Mouse (Mus musculus) heart, postnatal 36 days (tissue): ENCODE results near the gene 2210407C18Rik. TPM values are rescaled to one million over a fixed set of nuclear protein-coding genes. Genes with fewer than 3 reads are reported as not detected.

ENCODE experiments used
- DNase-seq, 2 experiments: peaks; one replicate each; pipeline ENCODE4 v3.0.0; 2021 to 2022
- intact Hi-C: fragments of 180-260 bp; cut with DNase I; formaldehyde crosslinking; loops from one replicate; pipeline ENCODE4 v1.15.1; 2025
- total RNA-seq, 2 experiments: library from RNA; stranded (reverse); gene quantifications; 2 replicates each; pipeline ENCODE4 v1.2.3; 2021

Gene 2210407C18Rik
- total RNA-seq = 10 to 100 TPM in 1 of 2 experiments, 1 to 10 TPM in 1; 7.7 to 15.5 TPM

GRCm38 (mm10) chr11:58615975-58616374 lies at the start of gene 2210407C18Rik:
Gene 2210407C18Rik (minus strand): TSS chr11:58616075.
- intact Hi-C loops = no loop called here

GRCm38 (mm10) chr11:58658596-58658995 lies 42.7 kb upstream of the 2210407C18Rik start, which contains the start of gene Olfr322:
Gene Olfr322 (plus strand): TSS chr11:58658782.
- intact Hi-C loops = no loop called here
- no peak for DNase-seq

More at GRCm38 (mm10) chr11:58615975-58616374, at the start of gene 2210407C18Rik:
- DNase-seq = no peak

GRCm38 (mm10) chr11:58655151-58655550 lies 39.3 kb upstream of the 2210407C18Rik start:
- no peak for DNase-seq
- intact Hi-C loops = no loop called here

GRCm38 (mm10) chr11:58643350-58643749 lies 27.5 kb upstream of the 2210407C18Rik start:
- intact Hi-C loops = no loop called here
- peak in 1 of 2 experiments; percentile 24 for DNase-seq

- intact Hi-C loops = no loop called here
- no peak for DNase-seq
Observed at GRCm38 (mm10) chr11:58641638-58642358, 25.9 kb upstream of the 2210407C18Rik start.

- intact Hi-C loops = no loop called here
- DNase-seq = no peak
Observed at GRCm38 (mm10) chr11:58641057-58641456, 25.2 kb upstream of the 2210407C18Rik start.

GRCm38 (mm10) chr11:58640272-58640867 lies 24.5 kb upstream of the 2210407C18Rik start, which contains the start of gene Trim58:
Gene Trim58 (plus strand): TSS chr11:58640465.
- intact Hi-C loops = no loop called here
- no peak for DNase-seq

- intact Hi-C loops = loop anchor here (5.0 kb wide), 1 partner anchor 336 kb away; no protein-coding TSS in a partner anchor
- peak in 1 of 2 experiments; percentile 20 for DNase-seq
Observed at GRCm38 (mm10) chr11:58638176-58638701, 22.4 kb upstream of the 2210407C18Rik start.

- intact Hi-C loops = loop anchor here (1.0 to 5.0 kb wide), 3 partner anchors 48 to 334 kb away; no protein-coding TSS in a partner anchor
- DNase-seq = peak; percentile 51 to 62
Observed at GRCm38 (mm10) chr11:58636376-58636977, 20.6 kb upstream of the 2210407C18Rik start.

GRCm38 (mm10) chr11:58634878-58635277 lies 19.0 kb upstream of the 2210407C18Rik start:
- no peak for DNase-seq
- intact Hi-C loops = loop anchor here (5.0 kb wide), 2 partner anchors 143 to 333 kb away; partner anchors contain the start of gene Olfr332

- no peak for DNase-seq
- intact Hi-C loops = loop anchor here (5.0 kb wide), 1 partner anchor 138 kb away; the partner anchor contains the start of gene Olfr332
Observed at GRCm38 (mm10) chr11:58630401-58630800, 14.5 kb upstream of the 2210407C18Rik start, which contains the start of gene Olfr323. Gene Olfr323 (minus strand): TSS chr11:58630501.

GRCm38 (mm10) chr11:58626146-58626545 lies 10.3 kb upstream of the 2210407C18Rik start:
- intact Hi-C loops = no loop called here
- DNase-seq = no peak

GRCm38 (mm10) chr11:58618793-58619192 lies 2.9 kb upstream of the 2210407C18Rik start:
- no peak for DNase-seq
- intact Hi-C loops = no loop called here

GRCm38 (mm10) chr11:58618369-58618768 lies 2.5 kb upstream of the 2210407C18Rik start:
- intact Hi-C loops = no loop called here
- no peak for DNase-seq

- no peak for DNase-seq
- intact Hi-C loops = no loop called here
Observed at GRCm38 (mm10) chr11:58614526-58614925, 1.3 kb downstream of the 2210407C18Rik start.

GRCm38 (mm10) chr11:58613359-58613758 lies 2.5 kb downstream of the 2210407C18Rik start:
- intact Hi-C loops = no loop called here
- DNase-seq = no peak

- DNase-seq = no peak
- intact Hi-C loops = no loop called here
Observed at GRCm38 (mm10) chr11:58607030-58607429, 8.8 kb downstream of the 2210407C18Rik start.

- no peak for DNase-seq
- intact Hi-C loops = no loop called here
Observed at GRCm38 (mm10) chr11:58606177-58606919, 9.5 kb downstream of the 2210407C18Rik start.

- no peak for DNase-seq
- intact Hi-C loops = no loop called here
Observed at GRCm38 (mm10) chr11:58605228-58605627, 10.6 kb downstream of the 2210407C18Rik start.

GRCm38 (mm10) chr11:58604688-58605087 lies 11.2 kb downstream of the 2210407C18Rik start:
- intact Hi-C loops = no loop called here
- no peak for DNase-seq
